Mouse (Mus musculus) heart, postnatal 14 days (tissue): ENCODE data around the gene Pid1. TPM values are rescaled to one million over a fixed set of nuclear protein-coding genes. Genes with fewer than 3 reads are reported as not detected.
"Not testable (repeated sequence)": the region's sequence is repeated elsewhere in the genome, so short reads cannot be mapped to it uniquely, and the experiment has no call there.

Experiments
- DNase-seq, 2 experiments: peaks; one replicate each; pipeline ENCODE4 v3.0.0; 2021 to 2022
- intact Hi-C: fragments of 180-260 bp; cut with DNase I; formaldehyde crosslinking; loops from one replicate; pipeline ENCODE4 v1.15.1; 2025
- total RNA-seq, 2 experiments: library from RNA; stranded (reverse); gene quantifications; 2 replicates each; pipeline ENCODE4 v1.2.3; 2021

Pid1 gene
- total RNA-seq, 2 experiments from 2014 or later: 10.4 to 10.9 TPM

DNA sequence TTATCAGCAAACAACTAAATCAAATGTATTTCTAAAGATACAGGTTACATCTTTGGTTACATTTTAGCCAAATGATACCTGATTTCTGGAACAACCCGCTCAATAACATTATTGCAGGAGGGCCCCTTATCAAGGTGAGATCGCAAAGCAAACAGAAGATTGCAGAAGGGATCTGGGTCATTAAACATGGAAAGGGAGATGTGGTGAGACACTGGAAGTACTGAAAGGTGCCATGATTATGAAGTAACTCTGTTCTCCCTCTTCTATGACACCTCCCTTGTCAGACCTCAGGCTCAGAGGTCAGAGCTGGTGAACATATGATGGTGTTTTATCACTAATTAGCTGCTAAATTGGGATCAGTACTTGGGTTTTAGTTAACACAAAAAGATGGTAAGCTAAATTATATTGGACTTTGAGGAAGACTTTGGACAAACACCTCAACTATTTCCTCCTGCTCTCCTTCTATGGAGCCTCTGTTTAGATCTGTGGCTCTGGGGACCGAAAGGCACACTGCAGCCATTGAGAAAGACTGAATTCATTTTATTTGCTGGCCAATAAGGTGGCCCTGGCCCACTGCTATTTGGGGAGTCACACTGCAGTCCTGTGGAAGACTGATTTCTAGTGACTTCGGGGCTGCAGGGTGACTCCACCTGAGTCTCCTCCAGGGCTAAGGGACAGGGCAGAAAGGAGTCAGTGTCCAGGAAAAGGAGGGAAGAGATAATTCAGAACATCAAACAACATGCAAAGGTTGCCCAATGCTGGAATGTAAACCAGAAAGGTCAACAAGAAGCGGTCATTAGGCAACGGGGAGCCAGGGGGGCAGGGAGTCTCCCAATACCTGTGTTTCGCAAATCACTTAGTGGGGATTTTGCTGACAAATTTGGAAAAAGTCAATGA is 85.4 kb downstream of the Pid1 start:
- no peak for DNase-seq
- intact Hi-C loops: no loop called here

DNA sequence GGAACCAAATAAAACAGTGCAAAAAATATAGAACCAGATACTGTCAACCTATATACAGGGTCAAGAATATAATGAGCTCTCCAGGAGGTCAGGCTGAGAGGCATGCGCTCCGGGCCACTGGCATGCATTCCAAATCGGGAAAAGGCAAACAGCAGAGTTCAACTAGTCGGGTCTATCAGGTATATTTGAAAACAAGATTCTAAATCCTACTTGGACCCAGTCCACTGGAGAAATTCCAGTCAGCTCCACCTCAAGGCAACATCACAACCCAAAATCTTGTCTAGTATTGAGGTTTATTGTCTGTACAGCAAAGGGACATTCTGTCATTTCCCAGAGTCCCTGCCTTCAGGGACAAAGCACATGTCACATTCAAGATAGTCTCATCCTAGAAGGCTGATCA is 91.0 kb downstream of the Pid1 start:
- intact Hi-C loops: no loop called here
- DNase-seq: no peak

GRCm38 (mm10) chr1:84271712-84272200 is 92.2 kb downstream of the Pid1 start:
- intact Hi-C loops: no loop called here
- DNase-seq: no peak

- DNase-seq: no peak
- intact Hi-C loops: no loop called here
These were observed 106.3 kb downstream of the Pid1 start for GRCm38 (mm10) chr1:84257656-84258055.

GRCm38 (mm10) chr1:84254361-84254760 is 109.6 kb downstream of the Pid1 start:
- no peak for DNase-seq
- intact Hi-C loops: no loop called here

DNA sequence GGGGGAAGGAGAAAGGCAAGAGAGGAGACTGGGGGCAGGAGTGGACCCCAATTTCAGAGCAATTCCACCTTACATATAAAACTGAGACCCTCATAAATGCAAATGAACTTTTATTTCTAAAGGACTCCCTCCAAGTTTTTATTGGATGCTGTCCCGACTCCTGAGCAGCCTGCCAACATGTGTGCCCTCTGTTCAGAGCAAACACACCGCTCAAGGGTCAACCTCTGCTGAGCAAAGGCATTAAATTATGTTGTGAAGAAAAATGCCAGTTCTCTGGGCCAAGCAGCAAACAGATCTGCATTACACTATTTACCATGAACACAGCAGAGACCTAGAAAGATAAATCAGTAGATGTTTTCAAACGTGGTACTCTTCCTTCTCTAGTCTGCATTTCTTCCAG is 110.1 kb downstream of the Pid1 start:
- DNase-seq: peak in 1 of 2 experiments; percentile 10
- intact Hi-C loops: no loop called here

DNA sequence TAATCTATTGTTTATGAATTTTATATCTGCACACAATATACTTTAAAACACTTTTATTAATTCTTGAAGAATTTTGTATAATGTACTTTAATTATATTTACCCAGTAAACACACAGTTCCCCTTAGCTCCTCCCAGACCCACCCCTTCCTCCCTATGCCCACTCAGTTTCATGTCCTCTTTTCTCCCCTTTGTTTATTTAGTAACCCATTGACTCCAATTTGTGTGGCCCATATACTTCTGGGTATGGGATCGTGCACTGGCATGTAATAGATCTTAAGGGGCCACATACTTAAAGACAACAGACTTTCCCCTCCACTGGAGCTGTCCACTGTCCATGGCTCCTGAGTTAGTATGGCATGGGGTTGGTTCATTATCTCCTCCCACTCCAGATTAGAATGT is 112.8 kb downstream of the Pid1 start:
- intact Hi-C loops: no loop called here
- no peak for DNase-seq

DNA sequence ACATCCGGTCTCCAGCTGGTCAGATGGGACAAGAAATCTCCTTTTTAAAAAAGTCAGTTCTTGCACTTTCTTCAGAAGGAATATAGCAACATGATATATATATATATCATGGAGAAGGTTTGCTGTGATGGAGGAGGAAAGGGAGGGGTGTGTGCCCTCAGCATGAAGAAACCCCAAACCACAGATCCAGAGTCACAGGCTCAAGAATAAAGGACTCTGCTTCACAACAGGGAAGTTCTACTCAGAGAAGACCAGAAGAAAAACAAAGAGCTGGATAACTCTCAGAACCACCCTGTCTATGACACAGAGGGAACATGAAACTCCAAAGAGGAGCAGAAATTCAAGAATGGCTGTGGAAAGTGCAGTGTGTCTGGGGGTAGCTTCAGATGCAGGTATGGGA is 113.2 kb downstream of the Pid1 start:
- intact Hi-C loops: no loop called here
- no peak for DNase-seq

GRCm38 (mm10) chr1:84249772-84250338 is 114.1 kb downstream of the Pid1 start:
- no peak for DNase-seq
- intact Hi-C loops: no loop called here

DNA sequence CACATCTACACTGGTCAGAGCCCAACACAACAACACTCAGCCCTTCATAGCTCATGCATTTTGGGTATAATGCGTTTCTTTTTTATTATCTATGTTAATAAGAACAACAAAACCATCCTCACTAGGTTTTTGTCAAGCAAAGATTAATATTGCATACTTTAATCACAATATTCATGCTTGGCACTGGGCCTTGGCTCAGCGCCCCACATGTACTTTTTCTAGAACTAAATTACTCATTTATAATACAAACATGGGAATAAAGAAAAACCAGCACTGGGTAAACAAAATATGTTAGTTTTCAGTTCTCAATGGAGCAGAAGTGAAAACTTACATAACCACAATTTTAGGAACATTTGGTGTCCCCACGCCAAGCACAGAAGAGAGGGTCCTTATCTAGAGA is 116.9 kb downstream of the Pid1 start:
- intact Hi-C loops: no loop called here
- DNase-seq: peak in 1 of 2 experiments; percentile 10

DNA sequence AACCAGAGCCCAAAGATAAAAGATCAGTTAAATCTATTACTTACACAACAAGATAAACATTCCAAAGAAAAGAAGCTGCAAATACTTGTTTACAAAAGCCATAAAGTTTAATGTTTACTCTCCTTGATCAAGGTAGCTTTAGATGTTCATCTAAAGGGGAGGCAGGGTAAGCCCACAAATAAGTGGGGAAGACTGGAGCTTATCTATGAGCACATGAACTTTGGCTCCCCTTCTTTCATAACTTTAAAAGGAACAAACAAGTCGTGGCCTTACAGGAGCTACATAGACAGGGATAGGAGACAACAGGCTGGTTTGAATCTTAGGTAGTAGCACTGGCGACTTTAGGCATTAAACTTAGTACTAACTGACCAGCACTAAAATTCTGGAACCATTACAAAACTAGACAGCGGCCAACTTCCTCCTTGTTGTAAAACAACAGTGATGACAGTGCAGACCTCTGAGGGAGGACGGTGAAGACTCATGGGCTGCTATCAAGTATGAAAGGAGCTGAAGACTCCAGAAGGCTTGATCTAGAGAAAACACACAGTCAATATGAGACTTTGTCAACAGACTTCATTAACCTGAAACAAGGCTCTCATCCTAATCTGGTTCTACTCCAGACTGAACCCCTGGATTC is 122.7 kb downstream of the Pid1 start:
- no peak for DNase-seq
- intact Hi-C loops: no loop called here

GRCm38 (mm10) chr1:84240203-84240602 is 123.8 kb downstream of the Pid1 start:
- DNase-seq: no peak
- intact Hi-C loops: no loop called here

GRCm38 (mm10) chr1:84230431-84230830 is 133.5 kb downstream of the Pid1 start:
- intact Hi-C loops: no loop called here
- DNase-seq: no peak

GRCm38 (mm10) chr1:84225626-84226025 is 138.4 kb downstream of the Pid1 start:
- DNase-seq: peak; percentile 55 to 66
- intact Hi-C loops: no loop called here

- intact Hi-C loops: no loop called here
- no peak for DNase-seq
These were observed 141.9 kb downstream of the Pid1 start for GRCm38 (mm10) chr1:84222051-84222450.

DNA sequence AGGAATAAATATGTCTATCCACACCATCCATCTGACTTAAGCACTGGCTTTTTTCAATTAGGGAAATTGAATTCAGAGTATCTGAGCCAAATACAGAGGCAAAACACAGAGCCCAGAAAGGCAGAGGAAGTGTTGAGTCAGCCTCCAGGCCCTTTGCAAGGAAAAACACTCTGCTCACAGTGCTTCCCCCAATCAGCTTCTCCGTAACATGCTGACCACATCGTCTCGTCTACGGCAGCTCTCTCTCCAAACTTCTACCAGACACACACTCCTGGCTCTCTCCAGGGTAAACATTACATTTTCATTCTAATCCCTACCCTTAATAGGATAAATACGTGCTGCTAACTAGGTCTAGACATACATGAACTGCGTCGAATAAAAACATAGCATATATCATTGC is 145.4 kb downstream of the Pid1 start:
- DNase-seq: peak; percentile 35 to 49
- intact Hi-C loops: no loop called here

GRCm38 (mm10) chr1:84217777-84218176 is 146.2 kb downstream of the Pid1 start:
- intact Hi-C loops: no loop called here
- no peak for DNase-seq

DNA sequence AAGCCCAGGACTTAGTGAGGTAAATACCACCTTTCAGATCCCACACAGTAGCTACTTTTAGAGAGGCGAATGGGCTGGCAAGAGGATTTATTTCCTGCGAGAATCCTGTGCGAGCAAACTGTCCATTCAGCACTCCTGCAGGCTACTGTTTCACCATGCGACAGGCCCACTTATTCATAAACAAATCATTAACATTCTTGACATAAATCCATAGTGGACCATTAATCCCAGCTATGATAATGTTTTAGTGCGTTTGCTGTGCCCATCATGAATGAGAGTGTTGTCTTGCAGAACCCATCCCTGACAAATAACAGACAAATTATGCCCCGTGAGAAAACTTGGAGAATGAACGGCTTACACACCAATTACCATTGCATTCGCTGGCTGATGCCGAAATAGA is 152.5 kb downstream of the Pid1 start:
- DNase-seq: no peak
- intact Hi-C loops: no loop called here

GRCm38 (mm10) chr1:84205746-84206145 is 158.2 kb downstream of the Pid1 start:
- intact Hi-C loops, DNase-seq: not testable (repeated sequence)

DNA sequence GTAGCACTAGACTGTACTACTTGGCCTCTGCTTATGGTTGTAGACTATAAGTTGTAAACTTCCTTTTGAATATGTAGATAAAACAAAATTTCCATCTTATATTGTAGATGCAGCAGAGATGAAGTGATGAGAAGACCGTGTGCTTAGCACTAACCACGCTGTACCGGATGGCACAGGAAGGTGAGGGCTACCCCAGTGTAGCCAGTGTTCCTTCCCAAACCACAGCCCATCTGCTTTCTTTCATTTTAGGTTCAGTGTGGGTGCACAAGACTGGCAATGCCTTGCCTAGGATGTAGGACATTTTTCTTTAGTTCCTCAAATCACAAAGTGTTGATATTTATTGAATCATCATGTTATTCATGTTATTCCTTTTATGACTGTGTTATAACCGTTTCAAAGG is 160.5 kb downstream of the Pid1 start:
- intact Hi-C loops: no loop called here
- no peak for DNase-seq

DNA sequence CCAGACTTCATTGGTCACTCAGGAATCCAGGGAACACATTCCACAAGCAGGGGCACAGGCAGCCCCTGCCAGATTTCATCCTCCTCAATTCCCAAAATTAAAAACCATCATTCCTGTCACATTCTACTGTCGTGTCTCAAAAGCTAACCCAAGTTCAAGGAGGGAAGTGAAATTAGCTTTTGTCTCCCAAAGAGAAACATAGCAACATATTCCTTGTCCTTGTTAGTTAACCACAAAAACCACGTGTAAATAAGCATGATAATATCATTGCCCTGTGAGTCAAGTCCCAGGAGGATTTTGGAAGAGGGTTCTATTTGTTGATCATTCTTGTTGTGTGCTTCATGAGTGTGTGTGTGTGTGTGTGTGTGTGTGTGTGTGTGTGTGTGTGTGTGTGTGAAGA is 164.1 kb downstream of the Pid1 start:
- intact Hi-C loops: no loop called here
- DNase-seq: no peak

- DNase-seq: no peak
These were observed 165.1 kb downstream of the Pid1 start for GRCm38 (mm10) chr1:84198887-84199286.

More at GRCm38 (mm10) chr1:84198887-84199286, 165.1 kb downstream of the Pid1 start:
- intact Hi-C loops: no loop called here
